In the genomic region with DNA sequence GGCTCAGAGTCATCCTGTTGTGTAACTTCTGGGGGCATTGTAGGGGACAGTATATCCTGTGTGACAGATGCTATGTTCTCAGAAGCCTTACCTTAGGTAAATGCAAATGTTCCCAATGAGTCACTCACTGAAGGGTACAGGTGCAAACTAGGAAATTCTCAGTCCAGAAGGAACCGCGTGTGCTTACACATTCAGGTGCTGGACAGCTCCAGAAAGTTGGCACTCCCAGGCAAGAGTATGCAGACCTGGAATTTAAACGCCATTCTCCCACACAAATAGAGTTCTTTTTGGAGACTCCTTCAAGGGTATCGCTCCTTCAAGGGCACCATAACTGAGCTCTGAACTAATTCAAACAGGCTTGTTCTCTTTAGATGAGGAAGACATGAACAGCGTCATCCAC, we compare ENCODE assay signal across 35 mouse cellular contexts. TPM values are rescaled to one million over a fixed set of nuclear protein-coding genes. Genes with fewer than 3 reads are reported as not detected.
DNase-seq lines count a peak whose midpoint lies in the region; ATAC-seq and TF ChIP-seq lines count a peak whose summit lies in the region.
"Had no signal": no experiment of that assay in that cellular context is flagged by ENCODE, and none has a peak within 500 bp of the region (broad histone marks: within the 10 kb centered on the region; RNA-seq: fewer than 3 reads in every experiment).

No protein-coding gene starts in this region.

- H3K4me1 ChIP-seq in kidney, postnatal 0 days (replicated peaks; ENCODE audit: insufficient read depth, low read length) = no peaks in the 10 kb centered on the region
- H3K4me1 ChIP-seq: forebrain, embryonic 13.5 days; heart, embryonic 12.5 days; hindbrain, embryonic 10.5 days; intestine, embryonic 15.5 days; limb, embryonic 13.5 days; megakaryocyte, embryonic 14.5 days had no signal

- no peak for ATAC-seq in kidney, postnatal 0 days (replicated peaks; ENCODE audit: low FRiP score, low read depth)
- ATAC-seq: activated CD4-positive, CD25-positive, alpha-beta regulatory T cell, adult 4 months; forebrain, embryonic 13.5 days; hindbrain, postnatal 0 days; intestine, embryonic 15.5 days had no signal

- H3K9ac ChIP-seq in kidney, postnatal 0 days (ENCODE audit: low read depth, low read length) = no peak overlapping the region
- H3K9ac ChIP-seq: forebrain, embryonic 13.5 days; heart, embryonic 12.5 days; intestine, embryonic 15.5 days; limb, embryonic 13.5 days; neural tube, embryonic 15.5 days had no signal

- H3K4me3 ChIP-seq in kidney, postnatal 0 days (replicated peaks; ENCODE audit: low read depth, low read length) = no peak overlapping the region
- H3K4me3 ChIP-seq: forebrain, embryonic 13.5 days; heart, adult 2 months; heart, embryonic 12.5 days; hindbrain, embryonic 10.5 days; intestine, embryonic 15.5 days; limb, embryonic 13.5 days; megakaryocyte, embryonic 14.5 days; neural tube, embryonic 15.5 days had no signal

- no peaks in the 10 kb centered on the region for H3K36me3 ChIP-seq in kidney, postnatal 0 days (ENCODE audit: insufficient read depth, low read length)
- H3K36me3 ChIP-seq: G1E; heart, embryonic 12.5 days; hindbrain, embryonic 10.5 days; intestine, embryonic 15.5 days; limb, embryonic 13.5 days; neural tube, embryonic 15.5 days had no signal

- 54% methylated on average over 5 of the region's 5 CpGs for WGBS in kidney, postnatal 0 days

- DNase-seq in kidney, postnatal 0 days (ENCODE audit: low spot score) = peak; percentile 27
- DNase-seq in kidney, adult 11 months = no peak
- DNase-seq in ES-CJ7 (ENCODE audit: low read depth, low spot score) (peak; percentile 17), R1 (ENCODE audit: low read depth, low spot score) (peak; percentile 26)
- peak; percentile 6 for DNase-seq in forelimb bud, embryonic 11.5 days (ENCODE audit: low read depth, low spot score)
- DNase-seq in right cerebral cortex, postnatal 25 days = no peak
- no peak for DNase-seq in spleen, adult 18-20 months
- DNase-seq: adrenal gland, adult 8-10 months; cerebellum, adult 2 months; cerebellum, postnatal 14 days; gastrocnemius, postnatal 25 days; heart, adult 2 months; kidney, adult 8-10 months; kidney, postnatal 25 days; lung, postnatal 36 days; midbrain, embryonic 14.5 days; retina, postnatal 1 day; thymus, adult 2 months; thymus, postnatal 36 days had no signal

- no peak overlapping the region for H3K4me2 ChIP-seq in kidney, postnatal 0 days (ENCODE audit: low read length)
- H3K4me2 ChIP-seq: forebrain, embryonic 13.5 days; heart, embryonic 12.5 days; intestine, embryonic 15.5 days; limb, embryonic 13.5 days; liver, embryonic 11.5 days; neural tube, embryonic 15.5 days had no signal

- H3K9me3 ChIP-seq in kidney, postnatal 0 days (replicated peaks; ENCODE audit: low read length) = no peaks in the 10 kb centered on the region
- H3K9me3 ChIP-seq: forebrain, embryonic 13.5 days; heart, embryonic 12.5 days; hindbrain, embryonic 10.5 days; intestine, embryonic 15.5 days; limb, embryonic 13.5 days; megakaryocyte, embryonic 14.5 days; neural tube, embryonic 15.5 days had no signal

- H3K27ac ChIP-seq in kidney, postnatal 0 days = no peak overlapping the region
- H3K27ac ChIP-seq: forebrain, embryonic 13.5 days; heart, adult 2 months; hindbrain, embryonic 10.5 days; hindbrain, postnatal 0 days; intestine, embryonic 15.5 days; limb, embryonic 13.5 days; neural tube, embryonic 15.5 days; stomach, postnatal 0 days had no signal

- peaks cover 4% of the 10 kb centered on the region; the same call in 1 of the 2 replicates for H3K27me3 ChIP-seq in kidney, postnatal 0 days (ENCODE audit: insufficient read depth, low read length)

- TF ChIP-seq CTCF in kidney, postnatal 0 days (IDR thresholded peaks at IDR 0.05; ENCODE audit: low read depth) = no peak

RNA-seq across cellular contexts. Expression of gene Slc6a11, which starts 5.5 kb away (rescaled TPM):
- polyA plus RNA-seq in kidney, postnatal 0 days (2015; fragmentation: Nextera tagmentation; extraction: Ambion mirVana) = 0.04 and 0.13 TPM in 2 replicates
- polyA plus RNA-seq: activated CD4-positive, CD25-positive, alpha-beta regulatory T cell, adult 4 months; C2C12; G1E; heart, adult 2 months; heart, embryonic 12.5 days; heart, postnatal 0 days; liver, embryonic 11.5 days; liver, embryonic 16.5 days; spleen, adult 2 months had no signal

Comparison
In these comparisons a context has a peak if more than half of its experiments do, and no peak if none do; other contexts are left out.
1. DNase-seq: peak in kidney, postnatal 0 days (single experiment), ES-CJ7 (single experiment), R1 (single experiment) and forelimb bud, embryonic 11.5 days (single experiment); none in kidney, adult 11 months (single experiment), right cerebral cortex, postnatal 25 days (single experiment) and spleen, adult 18-20 months (0 of 2).